Mouse (Mus musculus) myocyte (in vitro differentiated cells): Measurements from ENCODE around the gene Cplx2. TPM values are rescaled to one million over a fixed set of nuclear protein-coding genes. Genes with fewer than 3 reads are reported as not detected.

Source experiments
- H3K27me3 ChIP-seq: one replicate; pipeline ENCODE4 v1.6.1; 2011; ENCODE audit not compliant: control insufficient read depth, insufficient read depth, insufficient read length
- H3K36me3 ChIP-seq: one replicate; pipeline ENCODE4 v1.6.1; 2011; ENCODE audit not compliant: control insufficient read depth, insufficient read depth
- H3K4me2 ChIP-seq: one replicate; pipeline ENCODE4 v1.6.1; 2011; ENCODE audit warnings: low read depth, control low read depth
- H3K4me3 ChIP-seq: one replicate; pipeline ENCODE4 v1.5.1; 2011; ENCODE audit warnings: mild to moderate bottlenecking, control low read depth, moderate library complexity
- H3K79me2 ChIP-seq: one replicate; pipeline ENCODE4 v1.6.1; 2011; ENCODE audit not compliant: control insufficient read depth, insufficient read depth
- H3ac ChIP-seq: one replicate; pipeline ENCODE4 v1.6.1; 2011; ENCODE audit not compliant: control insufficient read depth, insufficient read length
- CEBPB ChIP-seq: IDR thresholded peaks from 2 replicates; pipeline ENCODE4 v1.6.1; 2011; ENCODE audit warnings: mild to moderate bottlenecking, moderate library complexity; ENCODE audit not compliant: poor library complexity, insufficient read depth, severe bottlenecking
- E2F4 ChIP-seq: IDR thresholded peaks from one replicate; pipeline ENCODE4 v1.6.1; 2011; ENCODE audit warnings: mild to moderate bottlenecking, control low read depth, moderate library complexity; ENCODE audit not compliant: insufficient read depth
- MAX ChIP-seq: IDR thresholded peaks from one replicate; pipeline ENCODE4 v1.6.1; 2011; ENCODE audit warnings: low read depth, mild to moderate bottlenecking, control low read depth
- MYOD1 ChIP-seq, 3 experiments: IDR thresholded peaks; one replicate each; pipeline ENCODE4 v1.6.1; 2011; ENCODE audit warnings: control low read depth in 2 of 3, low read depth in 2 of 3, mild to moderate bottlenecking in 2 of 3, moderate library complexity in 1 of 3; ENCODE audit not compliant: insufficient read length in 2 of 3, control insufficient read depth in 1 of 3
- MYOG ChIP-seq, 3 experiments: IDR thresholded peaks; one replicate each; pipeline ENCODE4 v1.6.1; 2011; ENCODE audit warnings: control low read depth in 2 of 3, low read depth in 2 of 3, mild to moderate bottlenecking in 2 of 3; ENCODE audit not compliant: insufficient read length in 2 of 3, control insufficient read depth in 1 of 3, insufficient read depth in 1 of 3
- POLR2A ChIP-seq: IDR thresholded peaks from one replicate; pipeline ENCODE4 v1.6.1; 2011; ENCODE audit warnings: low read depth, mild to moderate bottlenecking, control low read depth, moderate library complexity; ENCODE audit not compliant: insufficient read length
- POLR2AphosphoS2 ChIP-seq: IDR thresholded peaks from one replicate; pipeline ENCODE4 v1.6.1; 2011; ENCODE audit warnings: low read depth, control low read depth; ENCODE audit not compliant: insufficient read length
- REST ChIP-seq: IDR thresholded peaks from one replicate; pipeline ENCODE4 v1.6.1; 2011; ENCODE audit warnings: mild to moderate bottlenecking, control low read depth, moderate library complexity; ENCODE audit not compliant: insufficient read depth, insufficient read length
- SRF ChIP-seq: IDR thresholded peaks from one replicate; pipeline ENCODE4 v1.6.1; 2011; ENCODE audit warnings: low read depth; ENCODE audit not compliant: control insufficient read depth, insufficient read length
- TCF12 ChIP-seq: IDR thresholded peaks from one replicate; pipeline ENCODE4 v1.6.1; 2011; ENCODE audit warnings: mild to moderate bottlenecking, control low read depth; ENCODE audit not compliant: poor library complexity, insufficient read depth, severe bottlenecking
- TCF3 ChIP-seq: IDR thresholded peaks from one replicate; pipeline ENCODE4 v1.6.1; 2011; ENCODE audit warnings: low read depth, control low read depth; ENCODE audit not compliant: insufficient read length
- USF1 ChIP-seq: IDR thresholded peaks from one replicate; pipeline ENCODE4 v1.6.1; 2011; ENCODE audit warnings: low read depth, mild to moderate bottlenecking, control low read depth, moderate library complexity
- polyA plus RNA-seq: library from polyadenylated mRNA; unstranded; fragments of >200 nt; fragmentation: generic; extraction: Trizol; gene quantifications from one replicate; pipeline ENCODE4 v1.2.1, GENCODE M21; 2012; ENCODE audit warnings: missing spikeins

Cplx2 gene
- polyA plus RNA-seq, 1 experiment, result 5.2 TPM

- no peaks in the 10 kb centered on the region for H3K36me3 ChIP-seq
- no peak overlapping the region for H3K4me2 ChIP-seq
- H3ac ChIP-seq, result no peak overlapping the region
- TF ChIP-seq CEBPB (peak; percentile 31; the same call in 1 of the 2 replicates), TCF12 (no peak), POLR2AphosphoS2 (no peak), MYOD1 (IDR thresholded peaks at IDR 0.05; ENCODE audit: control insufficient read depth in 1 of 3, insufficient read length in 2 of 3, low read depth in 2 of 3) (peak in 2 of 3 experiments; percentile 84), MYOG (IDR thresholded peaks at IDR 0.05; ENCODE audit: control insufficient read depth in 1 of 3, insufficient read depth in 1 of 3, insufficient read length in 2 of 3, low read depth in 2 of 3) (peak in 1 of 3 experiments; percentile 46), POLR2A (no peak), USF1 (no peak), SRF (no peak), TCF3 (no peak), E2F4 (no peak), MAX (no peak)
- H3K79me2 ChIP-seq, result no peaks in the 10 kb centered on the region
- no peak overlapping the region for H3K4me3 ChIP-seq
- no peaks in the 10 kb centered on the region for H3K27me3 ChIP-seq
These were observed 25.1 kb upstream of the Cplx2 start for GRCm38 (mm10) chr13:54345885-54346647.

- H3ac ChIP-seq, result no peak overlapping the region
- no peak overlapping the region for H3K4me2 ChIP-seq
- H3K36me3 ChIP-seq, result no peaks in the 10 kb centered on the region
- H3K27me3 ChIP-seq, result no peaks in the 10 kb centered on the region
- no peaks in the 10 kb centered on the region for H3K79me2 ChIP-seq
- H3K4me3 ChIP-seq, result no peak overlapping the region
- TF ChIP-seq MYOG (IDR thresholded peaks at IDR 0.05; ENCODE audit: control insufficient read depth in 1 of 3, insufficient read depth in 1 of 3, insufficient read length in 2 of 3, low read depth in 2 of 3) (no peak), MAX (no peak), MYOD1 (IDR thresholded peaks at IDR 0.05; ENCODE audit: control insufficient read depth in 1 of 3, insufficient read length in 2 of 3, low read depth in 2 of 3) (no peak), POLR2A (no peak), SRF (no peak), TCF3 (no peak), TCF12 (no peak), E2F4 (no peak), CEBPB (no peak), REST (no peak), POLR2AphosphoS2 (no peak), USF1 (no peak)
These were observed 23.1 kb upstream of the Cplx2 start for GRCm38 (mm10) chr13:54348011-54348410.

- H3K27me3 ChIP-seq, result no peaks in the 10 kb centered on the region
- H3K4me2 ChIP-seq, result no peak overlapping the region
- no peaks in the 10 kb centered on the region for H3K36me3 ChIP-seq
- H3ac ChIP-seq, result no peak overlapping the region
- no peak for TF ChIP-seq SRF
- no peak for TF ChIP-seq TCF12
- TF ChIP-seq MYOG (IDR thresholded peaks at IDR 0.05; ENCODE audit: control insufficient read depth in 1 of 3, insufficient read depth in 1 of 3, insufficient read length in 2 of 3, low read depth in 2 of 3), result no peak
- no peak for TF ChIP-seq E2F4
- no peak for TF ChIP-seq POLR2AphosphoS2
- TF ChIP-seq MAX, result no peak
- TF ChIP-seq CEBPB, result no peak
- no peak overlapping the region for H3K4me3 ChIP-seq
- H3K79me2 ChIP-seq, result no peaks in the 10 kb centered on the region
These were observed 21.9 kb upstream of the Cplx2 start for GRCm38 (mm10) chr13:54349126-54349759.

GRCm38 (mm10) chr13:54357420-54357819 is 13.7 kb upstream of the Cplx2 start:
- Histone ChIP-seq H3K79me2 (no peaks in the 10 kb centered on the region), H3K4me2 (no peak overlapping the region), H3K27me3 (no peaks in the 10 kb centered on the region), H3K36me3 (no peaks in the 10 kb centered on the region), H3ac (no peak overlapping the region), H3K4me3 (no peak overlapping the region)
- TF ChIP-seq SRF, result no peak
- TF ChIP-seq MAX, result no peak
- no peak for TF ChIP-seq CEBPB
- TF ChIP-seq USF1, result no peak
- no peak for TF ChIP-seq POLR2A
- TF ChIP-seq MYOD1 (IDR thresholded peaks at IDR 0.05; ENCODE audit: control insufficient read depth in 1 of 3, insufficient read length in 2 of 3, low read depth in 2 of 3), result no peak
- no peak for TF ChIP-seq POLR2AphosphoS2
- TF ChIP-seq MYOG (IDR thresholded peaks at IDR 0.05; ENCODE audit: control insufficient read depth in 1 of 3, insufficient read depth in 1 of 3, insufficient read length in 2 of 3, low read depth in 2 of 3), result no peak
- TF ChIP-seq REST, result no peak
